Mouse (Mus musculus): Measurements from ENCODE around the gene Hspbp1.

GRCm38 (mm10) chr7:4693004-4693403 is 8.1 kb upstream of the Hspbp1 start:
- TF ChIP-seq CTCF (IDR thresholded peaks at IDR 0.05; ENCODE audit: insufficient read depth, low read depth, low read length) (no peak), POLR2A (IDR thresholded peaks at IDR 0.05; ENCODE audit: insufficient read depth, low read depth, low read length) (no peak)
